ENCODE assay signal across 11 mouse cellular contexts in the genomic region with DNA sequence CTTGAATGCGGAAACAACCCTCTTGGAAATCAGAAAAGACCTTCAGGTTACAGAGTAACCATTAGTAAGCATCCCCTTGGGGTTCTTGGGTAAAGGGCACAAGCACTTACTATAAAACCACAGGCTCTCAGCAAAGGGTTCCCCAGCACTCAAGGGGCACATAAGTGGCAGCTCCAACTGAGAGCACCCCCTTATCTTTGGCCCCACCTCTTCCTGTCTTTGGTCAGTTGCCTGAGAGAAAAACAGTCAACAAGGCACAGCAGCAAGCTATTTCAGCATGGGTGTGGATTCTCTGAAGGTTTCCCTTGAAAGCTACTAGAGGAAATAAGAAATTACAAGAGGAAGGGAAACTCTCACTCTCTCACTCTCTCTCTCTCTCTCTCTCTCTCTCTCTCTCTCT. TPM values are rescaled to one million over a fixed set of nuclear protein-coding genes. Genes with fewer than 3 reads are reported as not detected.
A peak's percentile ranks its signal among the peaks of the same experiment; 100 is the strongest.
DNase-seq lines count a peak whose midpoint lies in the region; ATAC-seq lines count a peak whose summit lies in the region.
"Had no signal": no experiment of that assay in that cellular context is flagged by ENCODE, and none has a peak within 500 bp of the region (broad histone marks: within the 10 kb centered on the region; RNA-seq: fewer than 3 reads in every experiment).

No protein-coding gene starts in this region.

- H3K4me2 ChIP-seq in heart, embryonic 16.5 days (ENCODE audit: low read depth, low read length): 0 out of 2 replicates have a peak overlapping the region, but pooled peaks have one; percentile 13
- peak overlapping the region; percentile 8; the same call in 1 of the 2 replicates for H3K4me2 ChIP-seq in lung, embryonic 15.5 days
- no peak overlapping the region for H3K4me2 ChIP-seq in midbrain, embryonic 15.5 days

- peak overlapping the region; percentile 64 for H3K27ac ChIP-seq in heart, embryonic 16.5 days (ENCODE audit: low read length)
- peak overlapping the region; percentile 37 for H3K27ac ChIP-seq in lung, embryonic 15.5 days
- no peak overlapping the region for H3K27ac ChIP-seq in midbrain, embryonic 15.5 days

- H3K27me3 ChIP-seq in heart, embryonic 16.5 days (ENCODE audit: control insufficient read depth, insufficient read depth, low read length): no peaks in the 10 kb centered on the region
- H3K27me3 ChIP-seq in lung, embryonic 15.5 days: peaks cover 4% of the 10 kb centered on the region; the same call in 1 of the 2 replicates
- peaks cover 28% of the 10 kb centered on the region for H3K27me3 ChIP-seq in midbrain, embryonic 15.5 days (replicated peaks)

- H3K9ac ChIP-seq in heart, embryonic 16.5 days (ENCODE audit: low read length): no peak overlapping the region
- no peak overlapping the region for H3K9ac ChIP-seq in lung, embryonic 15.5 days
- H3K9ac ChIP-seq in midbrain, embryonic 15.5 days: no peak overlapping the region

- no peak overlapping the region for H3K4me3 ChIP-seq in heart, embryonic 16.5 days (ENCODE audit: low read length)
- H3K4me3 ChIP-seq in lung, embryonic 15.5 days: no peak overlapping the region
- no peak overlapping the region for H3K4me3 ChIP-seq in midbrain, embryonic 15.5 days

- ATAC-seq in activated CD4-positive, CD25-positive, alpha-beta regulatory T cell, adult 4 months: peak; percentile 52
- no peak for ATAC-seq in heart, embryonic 16.5 days (replicated peaks; ENCODE audit: extremely low read depth, insufficient read depth, low FRiP score)
- ATAC-seq in lung, embryonic 15.5 days (ENCODE audit: borderline replicate concordance, extremely low read depth, low FRiP score, low TSS enrichment): no peak
- no peak for ATAC-seq in frontal cortex, adult (ENCODE audit: low TSS enrichment)
- no peak for ATAC-seq in midbrain, embryonic 15.5 days (replicated peaks)

- H3K36me3 ChIP-seq in heart, embryonic 16.5 days (ENCODE audit: control insufficient read depth, insufficient read depth): peaks cover 5% of the 10 kb centered on the region; the same call in 1 of the 2 replicates
- no peaks in the 10 kb centered on the region for H3K36me3 ChIP-seq in lung, embryonic 15.5 days
- no peaks in the 10 kb centered on the region for H3K36me3 ChIP-seq in midbrain, embryonic 15.5 days (replicated peaks)

- DNase-seq in spleen, postnatal 36 days (ENCODE audit: low spot score in 2 of 2): peak; percentile 69 to 70
- no peak for DNase-seq in cerebellum, postnatal 14 days
- no peak for DNase-seq in layer of hippocampus, postnatal 14 days (ENCODE audit: low spot score in 2 of 2)
- DNase-seq: embryo, embryonic 11 days; kidney, postnatal 14 days; midbrain, embryonic 14.5 days had no signal

- peaks cover 25% of the 10 kb centered on the region for H3K4me1 ChIP-seq in heart, embryonic 16.5 days (ENCODE audit: control insufficient read depth, insufficient read depth, low read length)
- peaks cover 29% of the 10 kb centered on the region for H3K4me1 ChIP-seq in lung, embryonic 15.5 days
- H3K4me1 ChIP-seq in midbrain, embryonic 15.5 days: peaks cover 17% of the 10 kb centered on the region

- WGBS in heart, embryonic 16.5 days: 71% methylated on average over 1 of the region's 1 CpGs
- WGBS in lung, embryonic 15.5 days: 68% methylated on average over 1 of the region's 1 CpGs
- 96% methylated on average over 1 of the region's 1 CpGs for WGBS in midbrain, embryonic 15.5 days

- no peaks in the 10 kb centered on the region for H3K9me3 ChIP-seq in heart, embryonic 16.5 days (replicated peaks; ENCODE audit: control insufficient read depth, low read length)
- no peaks in the 10 kb centered on the region for H3K9me3 ChIP-seq in lung, embryonic 15.5 days
- H3K9me3 ChIP-seq in midbrain, embryonic 15.5 days: no peaks in the 10 kb centered on the region

RNA-seq across cellular contexts. Expression of gene Pdlim1, which starts 4.3 kb away (rescaled TPM):
- polyA plus RNA-seq in activated CD4-positive, CD25-positive, alpha-beta regulatory T cell, adult 4 months (2017; shearing (Covaris generic)): 100 to 1,000 TPM; 169 to 193 TPM
- 267 and 270 TPM in 2 replicates for polyA plus RNA-seq in heart, embryonic 16.5 days (2015; fragmentation: Nextera tagmentation; extraction: Ambion mirVana)
- 159 and 171 TPM in 2 replicates for polyA plus RNA-seq in lung, embryonic 15.5 days (2015; fragmentation: Nextera tagmentation; extraction: Ambion mirVana)
- 9.6 and 10.4 TPM in 2 replicates for polyA plus RNA-seq in midbrain, embryonic 15.5 days (2015; fragmentation: Nextera tagmentation; extraction: Ambion mirVana)
- 10 to 100 TPM in 1 of 2 experiments, 1 to 10 TPM in 1; 9.0 to 17.2 TPM for total RNA-seq in layer of hippocampus, postnatal 14 days (2021)

Comparison
In these comparisons a context has a peak if more than half of its experiments do, and no peak if none do; other contexts are left out.
1. DNase-seq: peak in spleen, postnatal 36 days (2 of 2); none in cerebellum, postnatal 14 days (0 of 2) and layer of hippocampus, postnatal 14 days (0 of 2).
2. RNA of gene Pdlim1, which starts 4.3 kb away (polyA plus RNA-seq): 267 to 270 TPM in heart, embryonic 16.5 days, 169 to 193 TPM in activated CD4-positive, CD25-positive, alpha-beta regulatory T cell, adult 4 months and 159 to 171 TPM in lung, embryonic 15.5 days; 9.6 to 10.4 TPM in midbrain, embryonic 15.5 days; every median in the first group is over 10 times any median in the second.